Comparison of ENCODE assay signal across 8 mouse cellular contexts in genomic region chr14:120336380-120336779, GRCm38 (mm10).
A peak's percentile ranks its signal among the peaks of the same experiment; 100 is the strongest.
DNase-seq lines count a peak whose midpoint lies in the region; ATAC-seq and TF ChIP-seq lines count a peak whose summit lies in the region.

No protein-coding gene starts in this region.

- no peak for TF ChIP-seq POLR2A in lung, adult 2 months (IDR thresholded peaks at IDR 0.05; ENCODE audit: borderline replicate concordance, extremely low read depth, low read depth, low read length)

- H3K27ac ChIP-seq in heart, embryonic 15.5 days = peak overlapping the region; percentile 78
- peak overlapping the region; percentile 43 for H3K27ac ChIP-seq in limb, embryonic 15.5 days

- H3K9me3 ChIP-seq in heart, embryonic 15.5 days (replicated peaks) = no peaks in the 10 kb centered on the region
- H3K9me3 ChIP-seq in limb, embryonic 15.5 days = no peaks in the 10 kb centered on the region

- H3K4me2 ChIP-seq in heart, embryonic 15.5 days = no peak overlapping the region
- no peak overlapping the region for H3K4me2 ChIP-seq in limb, embryonic 15.5 days

- WGBS in lung, adult 2 months = 36% methylated on average over 7 of the region's 7 CpGs
- WGBS in heart, embryonic 15.5 days = 22% methylated on average over 7 of the region's 7 CpGs
- WGBS in limb, embryonic 15.5 days = 50% methylated on average over 7 of the region's 7 CpGs

- peaks cover 40% of the 10 kb centered on the region for H3K4me1 ChIP-seq in lung, adult 2 months (ENCODE audit: control insufficient read depth, insufficient read depth, low read length)
- peaks cover 57% of the 10 kb centered on the region for H3K4me1 ChIP-seq in heart, embryonic 15.5 days (replicated peaks)
- peaks cover 40% of the 10 kb centered on the region for H3K4me1 ChIP-seq in limb, embryonic 15.5 days

- TF ChIP-seq CTCF in lung, adult 2 months (IDR thresholded peaks at IDR 0.05; ENCODE audit: insufficient read depth, low read length) = no peak

- no peaks in the 10 kb centered on the region for H3K36me3 ChIP-seq in heart, embryonic 15.5 days
- 0 out of 2 replicates have a peak, but pooled peaks cover 11% of the 10 kb centered on the region for H3K36me3 ChIP-seq in limb, embryonic 15.5 days

- H3K4me3 ChIP-seq in lung, adult 2 months (replicated peaks; ENCODE audit: extremely low read depth, low read depth, low read length) = no peak overlapping the region
- no peak overlapping the region for H3K4me3 ChIP-seq in heart, embryonic 15.5 days
- no peak overlapping the region for H3K4me3 ChIP-seq in limb, embryonic 15.5 days

- DNase-seq in lung, adult 18-20 months = peak; percentile 62 to 76
- no peak for DNase-seq in lung, adult 2 months
- DNase-seq in cerebellum, adult 9-10 months = peak; percentile 55
- no peak for DNase-seq in frontal cortex, postnatal 36 days (ENCODE audit: low spot score in 2 of 2)
- no peak for DNase-seq in spleen, adult 12 weeks (ENCODE audit: low spot score)

- H3K9ac ChIP-seq in heart, embryonic 15.5 days = no peak overlapping the region
- no peak overlapping the region for H3K9ac ChIP-seq in limb, embryonic 15.5 days

- peak; percentile 77 for ATAC-seq in heart, embryonic 15.5 days (replicated peaks; ENCODE audit: insufficient number of reproducible peaks, insufficient read depth, low FRiP score, low read depth)
- ATAC-seq in limb, embryonic 15.5 days (ENCODE audit: insufficient number of reproducible peaks, low FRiP score, low TSS enrichment, low read depth) = no peak
- no peak for ATAC-seq in erythroblast, adult 5-6 weeks (replicated peaks; ENCODE audit: low FRiP score, poor library complexity, severe bottlenecking)

- H3K27me3 ChIP-seq in heart, embryonic 15.5 days = no peaks in the 10 kb centered on the region
- no peaks in the 10 kb centered on the region for H3K27me3 ChIP-seq in limb, embryonic 15.5 days

Comparison
In these comparisons a context has a peak if more than half of its experiments do, and no peak if none do; other contexts are left out.
1. DNase-seq: peak in lung, adult 18-20 months (2 of 2) and cerebellum, adult 9-10 months (single experiment); none in lung, adult 2 months (single experiment), frontal cortex, postnatal 36 days (0 of 2) and spleen, adult 12 weeks (single experiment).